Mouse (Mus musculus) spleen, postnatal 14 days (tissue): ENCODE results near the gene Cenph.
"Not testable (repeated sequence)": the region's sequence is repeated elsewhere in the genome, so short reads cannot be mapped to it uniquely, and the experiment has no call there.

Source experiments
- DNase-seq, 2 experiments: peaks; one replicate each; pipeline ENCODE4 v3.0.0; 2021 to 2022; ENCODE audit warnings: low spot score in 2 of 2

The Cenph gene

GRCm38 (mm10) chr13:100775252-100776055, at the start of gene Cenph:
Cenph (minus strand) TSS chr13:100775899.
- peak; percentile 68 to 74 for DNase-seq

GRCm38 (mm10) chr13:100824916-100825315, 49.2 kb upstream of the Cenph start:
- DNase-seq = no peak

GRCm38 (mm10) chr13:100824306-100824705, 48.6 kb upstream of the Cenph start:
- DNase-seq = peak in 1 of 2 experiments; percentile 13

GRCm38 (mm10) chr13:100823863-100824262, 48.2 kb upstream of the Cenph start:
- no peak for DNase-seq

DNA sequence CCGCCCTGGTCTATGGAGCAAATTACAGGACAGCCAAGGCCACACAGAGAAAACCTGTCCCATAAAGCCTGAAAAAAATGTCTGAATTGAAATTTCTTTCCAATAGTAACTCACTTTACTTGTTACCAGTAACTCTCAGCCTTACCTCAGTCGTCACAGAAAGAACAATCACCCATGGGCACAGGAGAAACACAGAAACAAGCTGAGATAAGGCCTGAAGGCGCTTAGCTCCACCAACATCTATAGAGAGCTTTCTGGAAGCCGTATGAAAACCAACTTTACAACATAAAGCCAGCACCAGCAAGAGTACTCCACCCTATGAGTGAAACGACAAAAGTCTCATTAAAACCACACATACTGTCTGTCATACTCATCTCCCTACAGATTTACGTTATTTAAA, 38.8 kb upstream of the Cenph start:
- no peak for DNase-seq

DNA sequence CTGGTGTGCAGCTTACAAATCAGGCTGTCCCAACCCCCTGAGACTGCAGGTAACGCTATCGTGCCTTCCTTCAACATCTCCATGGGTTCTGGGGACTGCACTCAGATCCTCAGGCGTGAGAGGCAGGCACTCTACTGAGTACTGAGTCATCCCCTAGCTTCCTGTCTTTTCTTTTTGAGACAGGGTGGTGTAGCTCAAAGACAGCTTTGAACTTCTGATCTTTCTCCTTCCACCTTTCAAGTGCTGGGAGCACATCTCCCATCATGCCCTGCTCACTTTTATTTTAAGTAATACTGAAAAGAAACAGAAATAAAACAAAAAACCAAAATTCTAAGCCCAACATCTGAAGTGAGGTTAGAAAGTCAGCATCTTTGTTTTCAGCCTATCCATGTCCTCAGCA, 30.1 kb upstream of the Cenph start:
- DNase-seq = no peak

DNA sequence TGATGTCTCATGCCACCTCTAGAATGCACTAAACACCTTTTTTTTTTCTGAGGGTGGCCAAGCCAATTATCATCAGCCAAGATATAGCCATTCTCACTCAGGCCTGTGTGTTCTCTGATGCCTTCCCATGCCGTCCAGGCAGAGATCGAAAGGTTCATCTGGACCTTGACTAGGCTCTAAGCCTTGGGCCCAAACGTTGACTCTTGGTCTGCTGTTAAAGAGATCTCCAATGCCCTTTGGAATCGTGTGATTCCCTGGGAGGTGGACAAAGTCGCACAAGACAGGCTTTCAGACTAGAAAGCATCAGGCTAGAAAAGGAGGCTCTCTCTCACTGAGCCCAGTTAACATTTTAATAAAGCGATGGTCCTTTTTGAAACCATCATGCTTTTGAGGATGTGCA, 21.5 kb upstream of the Cenph start:
- DNase-seq = no peak

GRCm38 (mm10) chr13:100789083-100789482, 13.4 kb upstream of the Cenph start:
- DNase-seq = no peak

- DNase-seq = not testable (repeated sequence)
These were observed 12.4 kb upstream of the Cenph start for GRCm38 (mm10) chr13:100788057-100788456.

DNA sequence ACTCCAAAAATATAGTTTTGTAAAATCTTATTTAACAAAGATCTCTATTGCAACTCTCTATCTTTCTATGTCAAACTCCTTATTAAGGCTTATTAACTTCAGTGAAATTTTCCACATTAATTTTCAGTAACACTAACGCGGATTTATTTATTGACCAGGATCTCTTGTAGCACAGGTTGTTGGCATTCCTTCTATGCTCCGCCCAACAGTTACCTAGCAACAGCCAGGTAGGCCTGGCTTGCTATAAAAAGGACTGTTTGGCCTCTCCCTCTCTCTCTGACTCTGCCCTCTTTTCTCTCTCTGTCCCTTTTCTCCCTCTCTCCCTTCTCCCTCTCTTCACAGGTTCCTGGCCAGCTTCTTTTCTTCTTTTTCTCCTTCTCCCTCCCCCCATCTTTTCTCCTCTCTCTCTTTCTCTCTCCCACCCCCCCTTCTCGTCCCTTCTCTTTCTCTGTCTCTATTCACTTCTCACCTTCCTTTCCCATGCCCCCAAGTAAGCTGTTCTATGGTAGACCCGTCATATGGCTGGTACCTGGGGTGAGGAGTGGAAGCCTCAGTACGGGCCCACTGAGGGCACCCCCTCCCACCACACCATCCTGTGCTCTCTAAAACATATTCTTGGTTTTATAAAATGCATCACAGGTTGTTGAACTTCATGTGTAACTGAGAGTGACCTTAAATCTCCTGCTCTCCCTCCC, 11.8 kb upstream of the Cenph start:
- DNase-seq = no peak

GRCm38 (mm10) chr13:100786414-100786867, 10.7 kb upstream of the Cenph start, which contains the start of gene Ccnb1:
Ccnb1 (minus strand) TSS chr13:100786570.
- DNase-seq = peak; percentile 86 to 87

GRCm38 (mm10) chr13:100785806-100786413, 10.2 kb upstream of the Cenph start:
- DNase-seq = no peak

DNA sequence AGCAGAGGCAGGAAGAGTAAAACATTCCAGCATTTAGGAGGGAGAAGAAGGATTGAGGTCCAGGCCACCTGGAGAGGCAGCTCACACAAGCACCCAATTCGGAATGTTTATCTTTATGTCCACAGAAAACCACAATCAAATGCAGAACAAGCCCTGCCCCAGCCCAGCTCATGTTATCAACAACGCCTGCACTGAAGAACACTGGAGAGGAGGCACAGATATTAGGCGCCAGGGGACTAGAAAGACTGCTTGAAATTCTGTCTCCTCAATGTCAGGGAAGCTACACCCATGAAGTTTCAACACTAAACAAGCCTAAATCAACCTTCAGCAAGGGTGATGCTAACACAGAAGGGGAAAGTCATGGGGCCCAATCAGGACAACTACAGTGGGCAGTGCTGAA, 1.8 kb upstream of the Cenph start:
- DNase-seq = no peak

DNA sequence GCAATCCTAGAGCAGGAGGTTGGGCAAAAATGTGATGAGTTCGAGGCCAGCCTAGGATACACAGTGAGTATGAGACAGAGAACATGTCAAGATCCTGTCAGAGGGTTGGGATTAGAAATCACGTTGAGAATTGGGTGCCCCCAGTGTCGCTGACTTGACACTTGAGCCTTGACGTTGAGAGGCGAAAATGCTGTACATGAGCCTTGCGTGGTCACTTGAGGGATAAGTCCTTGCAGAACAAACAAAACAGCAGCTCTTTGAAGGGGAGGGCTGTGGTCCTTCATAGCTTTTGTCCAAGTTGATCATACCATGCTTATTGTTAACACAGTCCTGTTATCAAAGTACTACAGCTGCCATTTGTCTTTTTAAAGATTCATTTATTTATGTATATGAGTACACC, 1.0 kb upstream of the Cenph start:
- no peak for DNase-seq

DNA sequence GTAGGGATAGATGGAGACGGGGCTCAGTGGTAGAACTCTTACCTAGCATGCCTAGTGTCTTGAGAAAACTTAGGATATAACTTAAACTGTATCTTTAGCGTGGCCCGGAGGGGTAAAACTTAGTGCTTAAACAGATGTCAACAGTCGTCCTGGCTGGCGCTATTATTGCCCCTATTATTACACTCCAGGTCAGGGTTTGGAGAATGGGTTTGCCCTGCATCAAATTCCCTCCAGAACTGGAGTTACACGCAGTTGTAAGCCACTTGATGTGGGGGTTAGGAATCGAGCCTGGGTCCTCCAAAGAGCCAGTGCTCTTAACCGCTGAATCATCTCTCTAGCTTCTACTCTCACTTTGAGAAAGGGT, 339 bp upstream of the Cenph start:
- no peak for DNase-seq

DNA sequence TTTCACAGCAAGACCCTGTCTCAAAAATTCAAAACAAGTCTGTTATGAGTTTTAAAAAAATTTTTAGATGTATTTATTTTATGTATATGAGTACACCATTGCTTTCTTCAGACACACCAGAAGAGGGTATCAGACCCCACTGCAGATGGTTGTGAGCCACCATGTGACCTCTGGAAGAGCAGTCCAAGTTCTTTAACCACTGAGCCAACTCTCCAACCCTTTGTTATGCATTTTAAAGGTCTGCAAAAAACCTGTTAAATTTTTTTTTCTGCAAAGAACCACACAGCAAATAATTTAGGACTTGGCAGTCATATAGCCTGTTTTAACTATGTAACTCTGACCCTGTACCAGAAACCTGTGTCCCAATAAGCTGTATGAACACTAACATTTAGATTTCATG, 995 bp downstream of the Cenph start:
- no peak for DNase-seq

- DNase-seq = no peak
These were observed 20.4 kb downstream of the Cenph start for GRCm38 (mm10) chr13:100755329-100755728.

- DNase-seq = no peak
These were observed 21.5 kb downstream of the Cenph start for GRCm38 (mm10) chr13:100754186-100754585.

DNA sequence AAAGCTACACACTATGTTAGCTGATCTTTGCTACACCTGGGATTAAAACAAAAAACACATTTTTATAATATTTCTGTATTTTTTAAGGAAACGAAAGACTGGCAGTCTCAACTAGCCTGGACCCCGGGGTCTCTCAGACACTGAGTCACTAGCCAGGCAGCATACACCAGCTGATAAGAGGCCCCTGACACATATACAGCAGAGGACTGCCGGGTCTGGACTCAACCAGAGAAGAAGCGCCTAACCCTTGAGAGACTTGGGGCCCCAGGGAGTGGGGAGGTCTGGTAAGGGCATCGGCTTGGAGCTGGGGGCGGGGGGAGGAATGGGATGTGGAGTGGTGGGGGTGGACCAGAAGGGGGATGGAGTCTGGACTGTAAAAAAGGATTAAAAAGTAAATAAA, 22.7 kb downstream of the Cenph start:
- DNase-seq = no peak

DNA sequence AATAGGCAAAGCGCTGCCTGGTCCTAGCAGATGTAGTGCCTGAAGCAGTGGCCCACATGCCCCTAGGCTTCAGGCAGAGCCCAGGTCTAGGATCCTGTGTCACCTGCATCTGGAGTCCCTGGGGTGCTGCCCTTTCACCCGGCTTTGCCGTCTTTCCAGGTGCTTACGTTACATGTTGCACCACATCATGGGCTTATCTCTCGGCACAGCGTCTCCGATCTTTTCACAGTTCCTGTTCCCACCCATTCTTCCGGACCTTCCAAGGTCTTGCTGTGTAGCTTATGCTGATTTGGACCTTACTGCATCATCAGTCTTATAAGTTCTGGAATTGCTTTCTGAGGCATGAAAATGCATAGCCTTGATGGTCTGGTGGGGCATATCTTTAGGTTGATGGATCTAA, 23.2 kb downstream of the Cenph start:
- no peak for DNase-seq

DNA sequence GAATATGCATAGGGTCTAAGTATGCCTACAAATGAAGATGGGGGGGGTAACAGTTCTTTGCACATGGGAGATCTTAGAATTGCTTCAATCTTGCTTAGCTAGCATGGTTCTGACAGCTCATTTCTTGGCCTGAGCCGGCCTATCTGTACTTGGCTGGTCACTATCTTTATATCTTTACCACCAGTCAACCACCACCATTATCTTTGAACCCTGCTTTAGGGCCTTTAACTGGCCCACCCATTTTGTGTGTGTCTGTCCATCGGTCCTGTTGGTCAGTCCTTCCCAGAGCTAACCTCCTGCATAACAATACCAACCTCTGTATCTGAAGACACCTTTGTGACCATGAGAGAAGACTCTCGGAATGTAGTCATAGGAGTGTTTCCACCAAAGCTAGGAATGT, 24.3 kb downstream of the Cenph start:
- no peak for DNase-seq

GRCm38 (mm10) chr13:100750799-100751198, 24.9 kb downstream of the Cenph start:
- no peak for DNase-seq

DNA sequence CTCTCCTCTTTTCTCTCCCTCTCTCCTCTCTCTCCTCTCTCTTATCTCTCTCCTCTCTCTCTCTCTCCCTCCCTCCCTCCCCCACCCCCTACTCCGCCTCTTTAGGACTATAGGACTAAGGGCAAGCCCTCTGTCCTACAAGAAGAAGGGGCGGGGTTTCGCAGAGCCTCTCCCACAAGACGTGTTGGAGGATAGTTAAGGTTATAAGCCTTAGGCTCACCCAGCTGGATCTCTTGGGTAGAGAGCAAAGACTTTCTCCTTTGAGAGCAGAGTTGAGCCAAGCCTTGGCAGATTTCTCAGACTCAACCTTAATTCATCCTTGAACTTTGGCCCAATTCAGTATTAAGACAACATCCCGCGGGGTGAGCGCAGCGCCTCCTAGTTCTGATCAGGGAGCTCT, 27.1 kb downstream of the Cenph start:
- no peak for DNase-seq
